Mouse (Mus musculus) midbrain, embryonic 11.5 days (tissue): ENCODE results near the gene Brk1. TPM values are rescaled to one million over a fixed set of nuclear protein-coding genes. Genes with fewer than 3 reads are reported as not detected.

Source experiments
- ATAC-seq: fragments of 200-750 bp; cut with Nextera tagmentation; 2 replicates; pipeline ENCODE4 v1.8.0; 2017; ENCODE audit warnings: moderate TSS enrichment, moderate library complexity; ENCODE audit not compliant: low FRiP score
- DNase-seq: peaks from one replicate; pipeline ENCODE4 v3.0.0; 2015; ENCODE audit warnings: low spot score; ENCODE audit errors: missing footprints
- H3K27ac ChIP-seq: fragments of 300-500 bp; sonication (generic); 2 replicates; pipeline ENCODE4 v1.5.1; 2014; ENCODE audit warnings: low read depth, low read length
- H3K27me3 ChIP-seq: fragments of 300-500 bp; sonication (generic); 2 replicates; pipeline ENCODE4 v1.6.1; 2014; ENCODE audit warnings: mild to moderate bottlenecking, low read length, moderate library complexity, mixed read lengths; ENCODE audit not compliant: control insufficient read depth, insufficient read depth
- H3K36me3 ChIP-seq: fragments of 300-500 bp; sonication (generic); 2 replicates; pipeline ENCODE4 v1.6.1; 2014; ENCODE audit warnings: mild to moderate bottlenecking, low read length, moderate library complexity, mixed read lengths; ENCODE audit not compliant: control insufficient read depth, insufficient read depth
- H3K4me1 ChIP-seq: fragments of 300-500 bp; sonication (generic); 2 replicates; pipeline ENCODE4 v1.6.1; 2014; ENCODE audit warnings: low read length; ENCODE audit not compliant: control insufficient read depth, insufficient read depth
- H3K4me2 ChIP-seq: fragments of 300-500 bp; sonication (generic); 2 replicates; pipeline ENCODE4 v1.6.1; 2014; ENCODE audit warnings: mild to moderate bottlenecking, moderate library complexity
- H3K4me3 ChIP-seq: fragments of 300-500 bp; sonication (generic); 2 replicates; pipeline ENCODE4 v1.5.1; 2014; ENCODE audit warnings: low read depth, low read length
- H3K9ac ChIP-seq: fragments of 300-500 bp; sonication (generic); 2 replicates; pipeline ENCODE4 v1.6.1; 2014; ENCODE audit warnings: low read length
- H3K9me3 ChIP-seq: fragments of 300-500 bp; sonication (generic); 2 replicates; pipeline ENCODE4 v1.6.1; 2016; ENCODE audit warnings: low read length; ENCODE audit not compliant: control insufficient read depth
- WGBS: fragments of 180-500 bp; shearing (Covaris S2); extraction: QIAGEN DNeasy Blood & Tissue Kit; methylation state at CpG from one replicate; pipeline ENCODE4 v1.1.7; 2014; 5-methylcytosine and 5-hydroxymethylcytosine counted together
- polyA plus RNA-seq: library from polyadenylated mRNA; unstranded; fragments of >200 nt; fragmentation: Nextera tagmentation; extraction: Ambion mirVana; gene quantifications from 2 replicates; pipeline ENCODE4 v1.2.1, GENCODE M21; 2014

Brk1 gene
- polyA plus RNA-seq, 1 experiment from 2014 or later, result 232 TPM

DNA sequence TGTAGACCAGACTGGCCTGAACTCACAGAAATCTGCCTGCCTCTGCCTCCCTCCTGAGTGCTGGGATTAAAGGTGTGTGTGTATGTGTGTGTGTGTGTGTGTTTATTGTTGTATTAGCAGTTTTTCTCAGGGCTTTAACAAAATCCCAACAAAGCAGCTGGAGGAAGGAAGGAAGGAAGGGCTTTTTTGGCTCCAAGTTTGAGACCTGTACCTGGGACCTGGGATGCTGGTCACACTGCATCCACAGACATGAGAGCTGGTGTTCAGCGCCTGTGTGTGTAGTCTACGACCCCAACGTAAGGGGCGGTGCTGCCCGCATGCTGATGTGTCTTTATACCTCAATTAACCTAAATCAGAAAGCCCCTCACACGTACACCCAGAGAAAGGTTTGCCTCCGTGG lies 49.0 kb downstream of the Brk1 start:
- DNase-seq (no peak), ATAC-seq (no peak)
- no peak overlapping the region for H3K27ac ChIP-seq
- H3K4me2 ChIP-seq, result no peak overlapping the region
- 96% methylated on average over 7 of the region's 7 CpGs for WGBS
- H3K4me1 ChIP-seq, result no peaks in the 10 kb centered on the region
- no peaks in the 10 kb centered on the region for H3K36me3 ChIP-seq
- no peak overlapping the region for H3K4me3 ChIP-seq
- H3K27me3 ChIP-seq, result no peaks in the 10 kb centered on the region
- no peak overlapping the region for H3K9ac ChIP-seq
- H3K9me3 ChIP-seq, result no peaks in the 10 kb centered on the region

GRCm38 (mm10) chr6:113654102-113654501 lies 49.5 kb downstream of the Brk1 start:
- ATAC-seq (no peak), DNase-seq (no peak)
- H3K4me1 ChIP-seq, result no peaks in the 10 kb centered on the region
- no peak overlapping the region for H3K9ac ChIP-seq
- WGBS, result 84% methylated on average over 8 of the region's 8 CpGs
- no peak overlapping the region for H3K4me3 ChIP-seq
- no peaks in the 10 kb centered on the region for H3K36me3 ChIP-seq
- H3K4me2 ChIP-seq, result no peak overlapping the region
- no peaks in the 10 kb centered on the region for H3K27me3 ChIP-seq
- no peak overlapping the region for H3K27ac ChIP-seq
- H3K9me3 ChIP-seq, result no peaks in the 10 kb centered on the region

DNA sequence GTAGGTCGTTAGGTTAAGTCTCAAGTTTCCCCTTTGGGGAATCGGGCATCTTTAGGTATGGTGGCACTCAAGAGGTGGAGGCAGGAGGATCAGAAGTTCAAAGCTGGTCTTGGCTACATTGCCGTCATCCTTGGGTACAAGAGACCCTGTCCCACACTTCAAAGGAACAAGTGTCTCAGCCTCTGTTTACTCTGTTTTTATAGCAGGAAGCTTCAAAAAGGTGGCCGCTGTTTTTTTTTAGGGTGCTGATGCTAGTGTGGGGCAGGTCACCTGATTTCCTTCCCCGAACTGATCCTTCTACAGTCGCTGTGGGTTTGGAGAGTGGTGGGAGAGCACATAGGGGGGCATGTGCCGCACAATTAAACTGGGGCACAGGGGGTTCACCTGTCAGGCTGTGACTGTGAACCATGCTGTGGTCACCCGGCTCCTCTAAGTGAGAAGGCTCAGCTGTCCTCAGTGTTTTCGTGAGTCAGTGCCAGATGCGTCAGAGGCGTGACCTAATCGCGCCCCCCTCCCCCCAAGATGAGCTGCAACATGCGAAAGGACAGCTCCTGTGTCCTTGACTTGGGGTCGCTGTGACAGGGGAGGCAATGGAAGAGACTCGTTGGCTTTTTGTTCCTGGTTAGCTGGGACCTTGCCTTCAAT lies 50.3 kb downstream of the Brk1 start:
- Histone ChIP-seq H3K4me2 (no peak overlapping the region), H3K4me3 (no peak overlapping the region), H3K27me3 (no peaks in the 10 kb centered on the region), H3K36me3 (no peaks in the 10 kb centered on the region), H3K4me1 (no peaks in the 10 kb centered on the region), H3K9me3 (no peaks in the 10 kb centered on the region), H3K9ac (no peak overlapping the region), H3K27ac (no peak overlapping the region)
- ATAC-seq, result no peak
- 83% methylated on average over 16 of the region's 16 CpGs for WGBS
- no peak for DNase-seq

DNA sequence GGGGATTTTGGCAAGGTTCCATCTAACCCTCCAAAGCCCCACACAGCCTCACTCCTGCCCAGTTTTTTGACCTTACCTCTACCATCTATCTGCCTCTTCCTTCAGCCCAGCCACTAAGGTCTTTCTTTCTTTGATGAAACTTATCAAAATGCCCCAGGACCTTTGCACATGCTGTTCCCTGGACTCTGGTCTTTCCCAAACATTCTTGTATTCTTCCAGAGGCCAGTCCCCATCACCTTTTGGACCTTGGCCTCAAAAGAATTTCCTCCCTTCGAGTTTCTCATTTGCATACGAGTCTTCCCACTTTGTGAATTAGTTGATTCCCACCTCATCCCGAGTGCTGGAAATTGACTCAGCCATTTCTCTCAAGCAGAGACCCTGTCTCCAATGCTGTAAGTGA lies 50.9 kb downstream of the Brk1 start:
- no peaks in the 10 kb centered on the region for H3K9me3 ChIP-seq

DNA sequence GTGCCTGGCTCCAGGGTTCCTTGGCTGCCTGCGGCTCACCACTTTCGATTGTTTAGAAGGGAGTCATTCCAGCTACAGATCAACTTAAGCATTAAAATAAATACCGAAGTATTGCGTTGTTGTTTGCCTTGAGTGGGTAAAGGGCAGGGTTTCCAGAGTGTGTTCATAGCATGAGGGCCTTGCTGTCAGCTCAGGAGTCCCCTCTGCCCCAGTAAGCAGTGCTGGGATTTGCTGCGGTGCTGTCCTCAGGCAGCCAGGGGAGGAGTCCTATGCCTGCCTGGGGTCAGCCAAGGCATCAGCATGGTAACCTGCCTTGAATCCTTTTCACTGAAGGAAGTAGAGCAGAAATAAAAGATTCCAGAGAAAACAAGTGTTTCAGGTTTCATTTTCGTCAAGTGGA lies 52.3 kb downstream of the Brk1 start:
- Histone ChIP-seq H3K36me3 (no peaks in the 10 kb centered on the region), H3K27ac (no peak overlapping the region), H3K9me3 (no peaks in the 10 kb centered on the region), H3K27me3 (no peaks in the 10 kb centered on the region), H3K4me3 (no peak overlapping the region), H3K4me1 (no peaks in the 10 kb centered on the region), H3K4me2 (no peak overlapping the region), H3K9ac (no peak overlapping the region)
- DNase-seq (no peak), ATAC-seq (no peak)
- 75% methylated on average over 6 of the region's 6 CpGs for WGBS

More for the DNA sequence above, 50.9 kb downstream of the Brk1 start:
- Histone ChIP-seq H3K27me3 (no peaks in the 10 kb centered on the region), H3K4me1 (no peaks in the 10 kb centered on the region), H3K9ac (no peak overlapping the region), H3K27ac (no peak overlapping the region), H3K36me3 (no peaks in the 10 kb centered on the region), H3K4me2 (no peak overlapping the region), H3K4me3 (no peak overlapping the region)
- 87% methylated on average over 3 of the region's 3 CpGs for WGBS
- no peak for DNase-seq
- no peak for ATAC-seq

- WGBS, result 74% methylated on average over 3 of the region's 3 CpGs
- Histone ChIP-seq H3K9ac (no peak overlapping the region), H3K9me3 (no peaks in the 10 kb centered on the region), H3K4me1 (no peaks in the 10 kb centered on the region), H3K36me3 (no peaks in the 10 kb centered on the region), H3K27ac (no peak overlapping the region), H3K27me3 (no peaks in the 10 kb centered on the region), H3K4me3 (no peak overlapping the region), H3K4me2 (no peak overlapping the region)
- DNase-seq (no peak), ATAC-seq (no peak)
Measured at GRCm38 (mm10) chr6:113658226-113658625, 53.7 kb downstream of the Brk1 start.

- Histone ChIP-seq H3K4me3 (no peak overlapping the region), H3K27me3 (no peaks in the 10 kb centered on the region), H3K9me3 (no peaks in the 10 kb centered on the region), H3K4me2 (no peak overlapping the region), H3K9ac (no peak overlapping the region), H3K36me3 (no peaks in the 10 kb centered on the region), H3K27ac (no peak overlapping the region), H3K4me1 (no peaks in the 10 kb centered on the region)
- no peak for ATAC-seq
- 80% methylated on average over 8 of the region's 8 CpGs for WGBS
- no peak for DNase-seq
Measured at GRCm38 (mm10) chr6:113659648-113660491, 55.3 kb downstream of the Brk1 start.

DNA sequence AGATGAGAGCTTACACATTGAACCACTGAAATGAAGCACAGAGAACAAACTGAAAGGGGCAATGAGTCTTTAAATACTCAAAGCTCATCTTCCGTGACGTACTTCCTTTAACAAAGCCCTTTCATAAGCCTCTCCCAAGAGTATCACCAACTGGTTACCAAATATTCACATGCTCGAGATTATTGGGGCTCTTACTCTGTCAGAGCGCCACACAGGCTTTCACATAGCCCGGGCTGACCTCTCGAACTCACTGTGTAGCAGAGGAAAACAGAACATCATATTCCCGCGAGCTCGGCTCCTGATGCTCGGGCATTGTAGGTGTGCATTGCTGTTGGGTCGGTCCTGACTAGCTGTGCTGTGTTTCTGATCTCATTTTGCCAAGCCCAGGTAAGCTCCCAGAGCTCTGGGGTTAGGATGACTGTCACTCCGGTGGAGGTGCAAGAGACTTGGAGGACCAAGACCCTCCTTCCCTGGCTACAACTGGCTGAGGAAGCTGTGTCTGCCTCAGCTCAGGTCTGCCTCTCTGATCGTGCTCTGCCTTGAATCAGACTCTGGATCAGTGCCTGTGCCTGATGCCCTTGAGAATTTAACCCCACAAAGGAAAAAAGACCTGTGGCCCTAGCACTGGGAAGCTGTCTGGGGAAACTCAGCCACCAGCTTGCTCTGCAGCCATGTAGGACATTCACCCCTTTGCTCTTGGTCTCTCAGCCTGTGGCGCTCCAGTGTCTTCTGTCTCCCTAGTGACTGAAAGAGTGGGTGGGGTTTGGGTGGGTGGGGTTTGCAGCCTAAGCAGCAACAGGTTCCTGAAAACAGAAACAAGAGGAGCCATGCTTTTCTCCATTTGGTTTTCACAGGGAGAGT lies 56.1 kb downstream of the Brk1 start:
- H3K4me1 ChIP-seq, result no peaks in the 10 kb centered on the region
- H3K4me3 ChIP-seq, result no peak overlapping the region
- no peak for ATAC-seq
- no peaks in the 10 kb centered on the region for H3K36me3 ChIP-seq
- WGBS, result 75% methylated on average over 14 of the region's 14 CpGs
- no peak for DNase-seq
- H3K9me3 ChIP-seq, result no peaks in the 10 kb centered on the region
- no peaks in the 10 kb centered on the region for H3K27me3 ChIP-seq
- H3K9ac ChIP-seq, result no peak overlapping the region
- H3K4me2 ChIP-seq, result no peak overlapping the region
- H3K27ac ChIP-seq, result no peak overlapping the region
